Mouse (Mus musculus): ENCODE results near the gene Sfta2.

DNA sequence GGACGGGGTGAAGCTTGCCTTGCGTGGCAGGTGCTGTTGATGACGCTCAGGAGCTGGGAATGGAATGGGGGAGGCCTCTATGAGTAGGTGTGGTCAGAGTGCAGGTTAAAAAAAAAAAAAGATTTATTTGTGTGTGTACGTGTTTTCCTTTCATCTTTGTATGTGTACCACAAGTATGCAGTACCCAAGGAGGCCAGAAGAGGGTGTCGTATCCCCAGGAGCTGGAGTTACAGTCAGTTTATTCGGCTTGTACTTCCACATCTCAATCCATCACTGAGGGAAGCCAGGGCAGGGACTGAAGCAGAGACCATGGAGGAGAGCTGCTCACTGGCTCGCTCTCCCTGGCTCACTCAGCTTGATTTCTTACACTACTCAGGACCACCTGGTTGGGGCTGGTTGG lies 29.9 kb upstream of the Sfta2 start:
- TF ChIP-seq CTCF (IDR thresholded peaks at IDR 0.05; ENCODE audit: borderline replicate concordance, extremely low read depth, insufficient read depth, insufficient read length) (peak; percentile 6; the same call in 1 of the 2 replicates), POLR2A (IDR thresholded peaks at IDR 0.05; ENCODE audit: borderline replicate concordance, extremely low read depth, insufficient read depth, insufficient read length, poor library complexity, severe bottlenecking) (no peak)

Data from brain, embryonic 14.5 days (tissue).